Mouse (Mus musculus) liver, embryonic 13.5 days (tissue): ENCODE data around the gene Capza1. TPM values are rescaled to one million over a fixed set of nuclear protein-coding genes. Genes with fewer than 3 reads are reported as not detected.

Source experiments
- ATAC-seq: fragments of 200-750 bp; cut with Nextera tagmentation; 2 replicates; pipeline ENCODE4 v1.8.0; 2017; ENCODE audit warnings: low read depth, mild to moderate bottlenecking, moderate number of reproducible peaks, moderate library complexity
- DNase-seq: peaks from one replicate; pipeline ENCODE4 v3.0.0; 2022
- H3K27ac ChIP-seq: fragments of 300-500 bp; sonication (generic); 2 replicates; pipeline ENCODE4 v1.5.1; 2015; ENCODE audit warnings: moderate library complexity, mild to moderate bottlenecking, inconsistent platforms
- H3K27me3 ChIP-seq: fragments of 300-500 bp; sonication (generic); 2 replicates; pipeline ENCODE4 v1.6.1; 2015; ENCODE audit warnings: mild to moderate bottlenecking, inconsistent platforms
- H3K36me3 ChIP-seq: fragments of 300-500 bp; sonication (generic); 2 replicates; pipeline ENCODE4 v1.6.1; 2015; ENCODE audit warnings: mild to moderate bottlenecking, inconsistent platforms
- H3K4me1 ChIP-seq: fragments of 300-500 bp; sonication (generic); replicated peaks from 2 replicates; pipeline ENCODE4 v1.6.1; 2015; ENCODE audit warnings: inconsistent platforms
- H3K4me2 ChIP-seq: fragments of 300-500 bp; sonication (generic); 2 replicates; pipeline ENCODE4 v1.6.1; 2015; ENCODE audit warnings: inconsistent platforms, mild to moderate bottlenecking, moderate library complexity
- H3K4me3 ChIP-seq: fragments of 300-500 bp; sonication (generic); replicated peaks from 2 replicates; pipeline ENCODE4 v1.5.1; 2015; ENCODE audit warnings: mild to moderate bottlenecking, inconsistent platforms
- H3K9ac ChIP-seq: fragments of 300-500 bp; sonication (generic); 2 replicates; pipeline ENCODE4 v1.6.1; 2015; ENCODE audit warnings: mild to moderate bottlenecking, inconsistent platforms
- H3K9me3 ChIP-seq: fragments of 300-500 bp; sonication (generic); replicated peaks from 2 replicates; pipeline ENCODE4 v1.6.1; 2016; ENCODE audit warnings: inconsistent platforms
- WGBS: fragments of 180-500 bp; shearing (Covaris S2); methylation state at CpG from one replicate; pipeline ENCODE4 v1.1.7; 2015; ENCODE audit not compliant: insufficient replicate concordance; 5-methylcytosine and 5-hydroxymethylcytosine counted together
- polyA plus RNA-seq: library from polyadenylated mRNA; unstranded; fragments of >200 nt; fragmentation: Nextera tagmentation; extraction: Ambion mirVana; gene quantifications from 2 replicates; pipeline ENCODE4 v1.2.1, GENCODE M21; 2015

The Capza1 gene
- polyA plus RNA-seq, 1 experiment from 2014 or later: 98.0 TPM

GRCm38 (mm10) chr3:104795661-104796340 is 68.5 kb downstream of the Capza1 start:
- WGBS: 61% methylated on average over 15 of the region's 15 CpGs
- no peaks in the 10 kb centered on the region for H3K9me3 ChIP-seq
- H3K4me3 ChIP-seq: no peak overlapping the region
- peaks cover 49% of the 10 kb centered on the region for H3K4me1 ChIP-seq
- no peak overlapping the region for H3K9ac ChIP-seq
- H3K36me3 ChIP-seq: peaks cover 49% of the 10 kb centered on the region
- DNase-seq: no peak
- ATAC-seq: no peak
- H3K27me3 ChIP-seq: no peaks in the 10 kb centered on the region
- no peak overlapping the region for H3K4me2 ChIP-seq
- peak overlapping the region; percentile 53; the same call in 1 of the 2 replicates for H3K27ac ChIP-seq

DNA sequence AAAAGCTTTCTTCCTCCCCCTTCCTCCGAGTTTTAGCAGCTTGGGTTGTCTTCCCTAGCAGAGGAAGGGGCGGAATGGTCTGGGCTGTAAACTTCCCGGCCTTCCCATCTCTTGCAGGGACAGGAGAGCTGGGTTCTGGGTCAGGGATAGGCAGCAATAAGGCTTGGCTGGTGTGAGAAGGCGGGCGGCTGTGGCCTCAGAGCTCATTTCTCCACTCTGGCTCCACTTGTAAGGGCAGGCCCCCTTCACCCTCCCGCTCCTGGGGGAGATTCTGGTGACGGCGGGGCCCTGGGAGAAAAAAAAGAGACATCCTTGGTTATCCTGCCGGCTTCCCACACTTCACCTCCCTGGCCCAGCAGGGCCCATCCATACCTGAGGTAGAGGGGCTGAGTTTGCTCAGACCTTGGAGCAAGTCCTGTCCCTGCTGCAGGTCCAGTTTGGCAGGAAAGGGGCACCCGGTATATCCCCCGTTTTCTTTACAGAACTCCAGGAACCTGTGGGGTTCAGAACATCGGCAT is 69.3 kb downstream of the Capza1 start:
- DNase-seq: no peak
- no peak overlapping the region for H3K4me2 ChIP-seq
- H3K27me3 ChIP-seq: peaks cover 5% of the 10 kb centered on the region
- H3K4me1 ChIP-seq: peaks cover 56% of the 10 kb centered on the region
- no peak for ATAC-seq
- peaks cover 41% of the 10 kb centered on the region for H3K36me3 ChIP-seq
- H3K4me3 ChIP-seq: no peak overlapping the region
- WGBS: 66% methylated on average over 12 of the region's 12 CpGs
- H3K27ac ChIP-seq: peak overlapping the region; percentile 53
- H3K9ac ChIP-seq: no peak overlapping the region
- no peaks in the 10 kb centered on the region for H3K9me3 ChIP-seq

DNA sequence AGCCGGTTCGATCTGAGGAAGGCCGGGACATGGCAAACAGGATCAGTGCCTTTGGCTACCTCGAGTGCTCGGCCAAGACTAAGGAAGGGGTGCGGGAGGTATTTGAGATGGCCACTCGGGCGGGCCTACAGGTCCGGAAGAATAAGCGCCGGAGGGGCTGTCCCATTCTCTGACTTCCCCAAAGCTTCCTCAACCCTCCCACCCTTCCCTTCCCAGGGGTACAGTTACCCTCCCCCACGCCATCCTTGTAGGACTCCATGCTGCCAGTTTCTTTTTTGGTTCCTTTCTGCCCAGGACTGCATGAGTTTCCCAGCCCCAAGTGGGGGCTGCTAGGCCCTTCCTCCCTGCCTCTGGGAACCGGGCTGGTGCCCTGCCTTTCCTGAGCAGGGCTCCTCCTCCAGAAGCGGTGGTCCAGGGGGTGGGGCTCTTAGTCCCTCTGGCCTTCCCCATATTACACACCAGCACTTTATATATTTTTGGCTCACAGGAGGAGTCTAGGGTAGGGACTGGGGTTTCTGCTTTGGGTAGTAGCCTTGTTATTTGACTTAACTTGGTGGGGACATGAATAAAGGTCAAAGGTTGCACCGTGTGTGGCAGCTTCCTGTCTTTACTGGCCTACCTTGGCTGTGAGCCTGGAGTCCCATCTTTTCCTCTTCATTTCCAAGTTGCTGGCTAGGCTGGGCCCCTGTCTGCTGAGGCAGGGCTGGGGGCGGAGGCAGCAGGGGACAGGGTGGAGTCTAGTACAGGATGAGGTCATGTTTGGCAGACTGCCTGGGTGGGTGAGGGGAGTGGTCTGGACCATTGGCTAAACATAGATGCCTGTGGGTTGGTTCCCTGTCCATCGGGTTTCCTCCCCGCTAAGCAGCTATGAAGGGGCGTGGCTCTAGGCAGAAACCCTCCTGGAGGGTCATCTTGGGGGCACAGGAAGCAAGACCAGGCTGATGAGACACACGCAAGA is 70.2 kb downstream of the Capza1 start:
- peak overlapping the region; percentile 60; the same call in 1 of the 2 replicates for H3K27ac ChIP-seq
- H3K9me3 ChIP-seq: no peaks in the 10 kb centered on the region
- 0 out of 2 replicates have a peak overlapping the region, but pooled peaks have one; percentile 19 for H3K4me2 ChIP-seq
- ATAC-seq (peak; percentile 70), DNase-seq (peak; percentile 53)
- no peak overlapping the region for H3K4me3 ChIP-seq
- no peak overlapping the region for H3K9ac ChIP-seq
- H3K4me1 ChIP-seq: peaks cover 61% of the 10 kb centered on the region
- H3K27me3 ChIP-seq: peaks cover 14% of the 10 kb centered on the region
- 41% methylated on average over 20 of the region's 20 CpGs for WGBS
- peaks cover 33% of the 10 kb centered on the region for H3K36me3 ChIP-seq

DNA sequence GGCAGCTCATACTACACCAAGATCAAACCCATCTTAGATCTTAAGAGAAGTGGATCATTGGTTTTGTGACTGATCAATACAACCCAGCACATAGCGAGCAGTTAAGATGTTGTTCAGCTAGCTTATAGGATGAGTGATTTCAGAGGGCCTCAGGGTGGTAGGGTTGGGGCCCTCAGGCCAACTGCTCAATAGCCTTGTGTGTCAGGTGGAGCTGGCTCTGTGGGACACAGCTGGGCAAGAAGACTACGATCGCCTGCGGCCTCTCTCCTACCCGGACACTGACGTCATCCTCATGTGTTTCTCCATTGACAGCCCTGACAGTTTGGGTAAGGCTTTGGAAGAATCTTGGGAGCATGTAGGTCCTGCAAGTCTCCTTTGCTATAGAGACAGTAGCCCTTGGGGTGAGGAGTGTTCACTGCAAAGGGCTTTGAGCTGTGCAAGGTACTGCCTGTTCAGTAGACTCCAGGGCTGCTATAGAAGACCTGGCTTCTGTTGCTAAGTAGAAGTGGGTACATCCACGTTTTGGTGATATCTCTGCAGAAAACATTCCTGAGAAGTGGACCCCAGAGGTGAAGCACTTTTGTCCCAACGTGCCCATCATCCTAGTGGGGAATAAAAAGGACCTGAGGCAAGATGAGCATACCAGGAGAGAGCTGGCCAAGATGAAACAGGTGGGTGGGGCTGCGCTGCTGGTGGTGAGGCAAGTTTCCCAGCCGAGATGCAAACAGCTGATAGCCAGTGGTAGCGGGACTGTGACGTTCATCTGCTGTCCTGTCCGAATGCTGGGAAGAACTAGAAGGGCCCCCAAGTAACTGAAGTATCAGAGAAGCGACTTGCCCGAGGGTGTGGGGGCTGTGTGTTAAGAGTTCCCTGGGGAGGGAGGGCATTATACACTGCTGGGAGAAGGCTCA is 71.7 kb downstream of the Capza1 start:
- H3K36me3 ChIP-seq: peaks cover 24% of the 10 kb centered on the region
- H3K9me3 ChIP-seq: no peaks in the 10 kb centered on the region

GRCm38 (mm10) chr3:104791671-104792070 is 72.6 kb downstream of the Capza1 start:
- no peak overlapping the region for H3K4me2 ChIP-seq
- ATAC-seq: no peak

More for the DNA sequence above, 71.7 kb downstream of the Capza1 start:
- no peak for DNase-seq
- H3K27me3 ChIP-seq: peaks cover 29% of the 10 kb centered on the region
- no peak for ATAC-seq
- no peak overlapping the region for H3K4me2 ChIP-seq
- no peak overlapping the region for H3K9ac ChIP-seq
- no peak overlapping the region for H3K27ac ChIP-seq
- peaks cover 68% of the 10 kb centered on the region for H3K4me1 ChIP-seq
- no peak overlapping the region for H3K4me3 ChIP-seq
- WGBS: 45% methylated on average over 15 of the region's 15 CpGs

GRCm38 (mm10) chr3:104791017-104791416 is 73.3 kb downstream of the Capza1 start:
- DNase-seq (no peak), ATAC-seq (no peak)
- H3K27ac ChIP-seq: no peak overlapping the region
- no peak overlapping the region for H3K9ac ChIP-seq
- H3K27me3 ChIP-seq: peaks cover 40% of the 10 kb centered on the region
- peaks cover 13% of the 10 kb centered on the region for H3K36me3 ChIP-seq
- WGBS: 41% methylated on average over 4 of the region's 4 CpGs
- no peak overlapping the region for H3K4me3 ChIP-seq
- peaks cover 64% of the 10 kb centered on the region for H3K4me1 ChIP-seq
- H3K4me2 ChIP-seq: peak overlapping the region; percentile 71
- H3K9me3 ChIP-seq: no peaks in the 10 kb centered on the region

More at GRCm38 (mm10) chr3:104791671-104792070, 72.6 kb downstream of the Capza1 start:
- no peak overlapping the region for H3K4me3 ChIP-seq
- WGBS: 82% methylated on average over 8 of the region's 8 CpGs
- H3K9me3 ChIP-seq: no peaks in the 10 kb centered on the region
- no peak for DNase-seq
- H3K4me1 ChIP-seq: peaks cover 68% of the 10 kb centered on the region
- H3K9ac ChIP-seq: no peak overlapping the region
- H3K27me3 ChIP-seq: peaks cover 35% of the 10 kb centered on the region
- no peak overlapping the region for H3K27ac ChIP-seq
- peaks cover 16% of the 10 kb centered on the region for H3K36me3 ChIP-seq

GRCm38 (mm10) chr3:104790401-104790937 is 73.8 kb downstream of the Capza1 start:
- no peak for DNase-seq
- peak overlapping the region; percentile 58; the same call in 1 of the 2 replicates for H3K4me3 ChIP-seq
- ATAC-seq: no peak
- H3K36me3 ChIP-seq: peaks cover 8% of the 10 kb centered on the region
- peaks cover 59% of the 10 kb centered on the region for H3K4me1 ChIP-seq
- H3K9me3 ChIP-seq: no peaks in the 10 kb centered on the region
- peaks cover 44% of the 10 kb centered on the region for H3K27me3 ChIP-seq
- H3K9ac ChIP-seq: peak overlapping the region; percentile 64; the same call in 1 of the 2 replicates
- peak overlapping the region; percentile 71 for H3K4me2 ChIP-seq
- no peak overlapping the region for H3K27ac ChIP-seq
- 31% methylated on average over 6 of the region's 6 CpGs for WGBS

DNA sequence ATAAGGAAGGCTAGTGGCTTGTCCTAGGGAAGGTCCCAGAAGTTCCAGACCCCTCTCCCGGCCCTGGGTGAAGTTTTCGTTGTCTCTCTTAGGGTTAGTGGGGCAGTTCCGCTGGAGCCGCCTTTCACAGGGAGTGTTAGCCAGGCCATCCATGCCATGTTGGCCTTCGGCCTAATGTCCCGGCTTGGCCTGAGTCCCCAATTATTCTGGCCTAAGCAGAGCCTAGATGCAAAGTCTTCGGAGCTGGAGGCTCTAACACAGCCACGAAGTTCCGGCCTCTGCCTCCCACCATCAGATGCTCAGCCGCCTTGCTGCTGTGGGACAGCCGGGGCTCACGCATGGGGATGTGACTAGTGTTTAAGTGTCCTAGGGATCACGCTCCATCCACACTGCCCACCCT is 74.5 kb downstream of the Capza1 start:
- H3K27ac ChIP-seq: no peak overlapping the region
- no peak for ATAC-seq
- peaks cover 51% of the 10 kb centered on the region for H3K27me3 ChIP-seq
- H3K4me1 ChIP-seq: peaks cover 52% of the 10 kb centered on the region
- WGBS: 65% methylated on average over 13 of the region's 13 CpGs
- peak overlapping the region; percentile 64; the same call in 1 of the 2 replicates for H3K9ac ChIP-seq
- H3K9me3 ChIP-seq: no peaks in the 10 kb centered on the region
- peaks cover 1% of the 10 kb centered on the region; the same call in 1 of the 2 replicates for H3K36me3 ChIP-seq
- H3K4me3 ChIP-seq: peak overlapping the region; percentile 58
- peak overlapping the region; percentile 71 for H3K4me2 ChIP-seq
- no peak for DNase-seq

DNA sequence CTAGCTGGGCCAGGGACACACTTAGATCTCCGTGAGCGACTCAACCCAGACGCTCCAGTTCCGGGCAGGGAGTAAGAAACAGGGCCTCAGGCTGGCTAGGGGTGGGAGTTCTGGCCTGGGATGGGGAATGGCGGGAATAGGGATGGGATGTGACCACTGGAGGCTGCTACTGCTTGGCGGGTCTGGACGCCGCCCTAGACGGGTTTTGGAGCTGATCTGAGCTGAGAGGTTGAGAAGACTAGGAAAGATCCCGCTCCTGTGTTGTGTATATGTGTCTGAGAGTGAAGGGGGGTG is 75.0 kb downstream of the Capza1 start:
- H3K9me3 ChIP-seq: no peaks in the 10 kb centered on the region
- H3K27ac ChIP-seq: no peak overlapping the region
- peak overlapping the region; percentile 64 for H3K9ac ChIP-seq
- no peaks in the 10 kb centered on the region; the same call in 1 of the 2 replicates for H3K36me3 ChIP-seq
- H3K4me1 ChIP-seq: peaks cover 47% of the 10 kb centered on the region
- peak overlapping the region; percentile 58 for H3K4me3 ChIP-seq
- H3K27me3 ChIP-seq: peaks cover 57% of the 10 kb centered on the region
- peak overlapping the region; percentile 71 for H3K4me2 ChIP-seq
- WGBS: 13% methylated on average over 10 of the region's 10 CpGs
- DNase-seq: no peak
- peak; percentile 1; the same call in 1 of the 2 replicates for ATAC-seq

DNA sequence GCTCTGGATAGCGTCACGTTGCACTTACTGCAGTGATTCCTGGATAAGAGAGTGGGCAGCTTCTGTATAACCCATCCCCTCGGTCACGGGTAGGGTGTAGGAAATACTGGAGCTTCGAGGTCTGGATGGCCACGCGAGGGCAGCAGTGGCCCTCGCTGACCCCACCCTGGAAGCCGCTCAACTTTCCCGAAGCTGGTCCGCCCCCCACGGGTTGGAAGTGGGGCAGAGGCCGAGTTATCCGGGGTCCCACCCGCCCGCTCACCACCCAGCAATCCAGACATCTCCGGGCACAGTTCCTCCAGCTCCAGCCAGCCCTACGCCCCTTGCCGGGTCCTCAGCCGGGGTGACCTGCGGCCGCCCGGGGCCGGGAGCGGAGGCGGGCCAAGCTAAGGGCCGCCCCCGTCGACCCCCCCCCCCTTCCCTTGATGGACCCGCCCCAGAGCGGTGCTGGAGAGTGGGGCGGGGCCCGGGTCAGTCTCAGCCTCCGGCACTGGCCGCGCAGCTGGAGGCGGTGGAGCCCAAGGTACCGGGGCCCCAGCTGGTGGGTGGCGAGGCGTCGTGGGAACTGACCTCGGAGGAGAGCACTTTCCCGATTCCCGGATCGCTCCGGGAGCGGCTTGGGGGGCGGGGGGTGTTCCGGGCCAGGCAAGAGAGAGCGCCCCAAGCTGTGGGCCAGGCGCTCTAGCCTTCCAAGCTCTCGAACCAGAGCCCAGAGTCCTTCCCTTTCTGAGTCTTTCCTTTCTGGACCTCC is 75.6 kb downstream of the Capza1 start:
- ATAC-seq (peak; percentile 78), DNase-seq (peak; percentile 33)
- H3K4me1 ChIP-seq: peaks cover 41% of the 10 kb centered on the region
- H3K9me3 ChIP-seq: no peaks in the 10 kb centered on the region
- no peak overlapping the region for H3K27ac ChIP-seq
- H3K9ac ChIP-seq: peak overlapping the region; percentile 64
- no peaks in the 10 kb centered on the region; the same call in 1 of the 2 replicates for H3K36me3 ChIP-seq
- WGBS: under 1% methylated on average over 51 of the region's 52 CpGs
- H3K27me3 ChIP-seq: peaks cover 62% of the 10 kb centered on the region
- peak overlapping the region; percentile 71 for H3K4me2 ChIP-seq
- H3K4me3 ChIP-seq: peak overlapping the region; percentile 58
